Mouse (Mus musculus) embryo, embryonic 10.5 days (tissue): ENCODE measurements around the gene Uvrag.
"Not testable (repeated sequence)": the region's sequence is repeated elsewhere in the genome, so short reads cannot be mapped to it uniquely, and the experiment has no call there.

ENCODE experiments used
- DNase-seq: peaks from one replicate; pipeline ENCODE4 v3.0.0-alpha.2; 2015; ENCODE audit warnings: low spot score

Uvrag gene

DNA sequence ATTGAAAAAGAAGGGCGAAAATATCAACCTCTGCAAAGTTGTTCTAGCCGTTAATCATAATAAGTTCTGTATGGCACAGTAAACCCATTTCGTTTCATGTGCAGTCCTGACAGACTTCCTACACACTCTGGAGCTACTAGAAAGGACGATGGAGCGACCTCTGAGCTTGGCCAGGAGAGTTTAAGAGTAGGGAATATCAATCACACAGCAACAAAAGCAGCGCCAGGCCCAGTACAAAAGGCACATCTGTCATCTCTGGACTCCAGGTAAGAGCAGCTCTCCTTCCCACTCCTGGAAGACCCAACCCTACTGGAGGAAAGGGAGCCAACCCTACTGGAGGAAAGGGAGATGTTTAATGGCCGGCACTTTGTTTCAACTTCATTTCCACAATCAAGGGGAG, 43.2 kb downstream of the Uvrag start:
- DNase-seq, result no peak

- no peak for DNase-seq
Measured at GRCm38 (mm10) chr7:99097128-99097527, 43.8 kb downstream of the Uvrag start.

GRCm38 (mm10) chr7:99095191-99095590, 45.8 kb downstream of the Uvrag start:
- DNase-seq, result peak; percentile 61

- DNase-seq, result no peak
Measured at GRCm38 (mm10) chr7:99094336-99094735, 46.6 kb downstream of the Uvrag start.

DNA sequence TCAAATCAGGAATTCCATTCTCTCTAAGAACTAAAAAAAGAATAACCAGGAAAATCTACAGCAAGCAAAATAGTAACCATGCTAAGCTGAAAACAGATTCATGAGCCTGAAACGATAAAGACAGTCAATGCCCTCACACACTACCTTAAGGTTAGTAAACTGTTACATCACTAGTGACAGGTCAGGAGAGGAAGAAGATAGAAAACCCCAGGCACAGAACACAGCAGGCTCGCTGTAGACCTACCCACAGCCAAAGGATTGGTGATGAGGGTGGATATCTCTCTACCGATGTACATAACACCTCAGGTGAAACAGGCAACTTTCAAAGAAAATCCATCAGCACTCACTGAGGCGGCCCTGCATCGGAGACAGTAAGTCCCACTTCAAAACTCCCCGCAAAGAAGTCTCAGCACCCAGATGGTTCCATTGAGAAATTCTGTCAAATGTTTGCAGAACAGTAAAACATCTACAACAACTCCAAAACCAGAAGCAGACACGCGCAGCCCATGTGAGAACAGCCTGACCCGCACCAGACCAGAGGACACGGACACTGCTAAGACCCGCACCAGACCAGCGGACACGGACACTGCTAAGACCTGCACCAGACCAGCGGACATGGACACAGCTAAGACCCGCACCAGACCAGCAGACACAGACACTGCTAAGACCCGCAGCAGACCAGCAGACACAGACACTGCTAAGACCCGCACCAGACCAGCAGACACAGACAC, 48.9 kb downstream of the Uvrag start:
- DNase-seq, result no peak

- no peak for DNase-seq
Measured at GRCm38 (mm10) chr7:99089716-99090115, 51.2 kb downstream of the Uvrag start.

DNA sequence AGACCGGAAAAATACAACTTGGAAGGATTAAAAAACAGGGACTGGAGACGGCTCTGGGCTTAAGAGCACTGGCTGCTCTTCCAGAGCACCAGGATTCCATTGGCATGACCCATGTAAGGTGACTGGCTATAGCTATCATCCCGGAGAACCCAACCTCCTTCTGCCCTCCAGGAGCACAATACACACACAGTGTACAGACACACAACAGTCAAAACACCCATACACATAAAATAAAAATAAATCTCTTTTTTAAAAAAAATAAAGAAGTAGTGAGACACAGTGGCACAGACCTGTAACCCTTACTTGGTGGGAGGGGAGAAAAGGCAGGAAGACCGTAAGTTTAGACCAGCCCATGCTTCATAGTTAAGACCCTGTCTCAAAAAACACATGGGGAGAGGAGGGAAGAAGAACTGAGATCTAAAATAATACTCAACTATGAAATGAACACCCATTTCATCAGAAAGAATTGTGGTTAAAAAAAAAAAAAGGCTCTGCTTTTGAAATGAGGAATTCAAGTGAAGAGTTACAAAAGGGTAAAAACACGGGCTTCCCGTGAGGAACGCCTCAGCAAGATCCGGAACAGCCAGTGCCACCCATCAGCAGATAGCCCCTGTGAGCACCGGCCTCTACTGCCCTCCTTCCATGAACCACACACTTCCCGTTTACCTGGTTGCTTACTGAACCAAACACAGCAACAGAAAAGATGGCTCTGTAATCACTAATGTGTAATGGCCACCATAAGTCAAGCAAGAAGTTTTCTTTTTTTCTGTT, 52.2 kb downstream of the Uvrag start:
- no peak for DNase-seq

DNA sequence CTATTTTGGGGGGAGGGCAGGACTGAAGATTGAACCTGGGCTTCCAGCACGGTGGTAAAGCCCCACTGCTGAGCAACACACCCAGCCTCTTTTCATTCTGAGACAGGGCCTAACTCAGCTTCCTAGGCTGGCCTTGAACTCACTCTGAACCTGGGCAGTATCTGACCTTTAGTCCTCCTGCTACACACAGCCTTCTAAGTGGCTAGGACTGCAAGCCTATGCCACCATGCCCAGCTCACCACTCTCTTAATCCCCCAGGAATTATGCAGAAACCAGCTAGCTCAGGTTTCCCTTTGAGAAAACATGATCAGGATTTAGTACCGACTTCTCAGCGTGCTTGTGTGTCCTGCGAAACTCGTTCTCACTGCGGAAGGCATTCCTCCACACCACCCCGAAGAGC, 53.4 kb downstream of the Uvrag start:
- no peak for DNase-seq

GRCm38 (mm10) chr7:99086646-99087443, 54.1 kb downstream of the Uvrag start:
- no peak for DNase-seq

DNA sequence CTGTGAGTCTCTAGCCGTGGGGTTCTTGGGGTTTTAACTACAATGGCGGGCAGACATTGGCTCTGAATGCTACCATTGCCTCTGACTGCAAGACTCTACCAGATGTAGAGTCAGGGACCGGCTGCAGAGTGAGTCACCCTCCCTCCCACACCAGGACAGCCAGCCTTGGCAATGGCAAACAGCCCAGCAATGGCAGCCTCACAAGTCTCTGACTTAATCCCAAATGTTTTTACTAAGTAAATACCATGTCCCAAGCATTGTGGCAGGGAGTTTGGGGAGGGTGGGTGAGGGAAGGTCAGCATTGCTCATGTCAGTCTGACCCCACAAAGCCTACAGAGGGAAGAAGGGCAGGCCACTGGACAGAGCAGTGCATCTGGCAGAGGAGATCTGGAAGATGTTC, 55.7 kb downstream of the Uvrag start:
- no peak for DNase-seq

- peak; percentile 83 for DNase-seq
Measured at GRCm38 (mm10) chr7:99079522-99079921, 61.4 kb downstream of the Uvrag start.

GRCm38 (mm10) chr7:99078805-99079204, 62.1 kb downstream of the Uvrag start:
- DNase-seq, result no peak

- no peak for DNase-seq
Measured at GRCm38 (mm10) chr7:99077234-99077633, 63.7 kb downstream of the Uvrag start.

DNA sequence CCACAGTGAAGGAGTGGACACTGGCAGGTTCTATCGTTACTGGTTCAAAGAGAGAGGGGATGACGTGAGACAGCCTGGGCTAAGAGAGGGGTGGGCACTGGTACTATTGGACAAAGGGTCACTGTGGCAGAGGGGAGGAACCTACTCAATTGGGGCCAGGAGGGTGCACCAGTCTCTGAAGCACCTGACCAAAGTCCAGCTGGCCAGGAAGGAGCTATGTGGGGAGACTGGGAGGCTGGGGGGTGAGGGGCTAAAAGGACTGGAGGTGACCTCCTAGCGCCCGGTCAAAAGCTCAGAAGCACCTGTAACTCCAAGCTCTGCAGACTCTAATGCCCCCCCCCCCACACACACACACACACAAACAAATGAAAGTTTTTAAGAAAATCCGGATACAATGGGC, 65.8 kb downstream of the Uvrag start:
- DNase-seq, result no peak

GRCm38 (mm10) chr7:99073734-99074372, 67.1 kb downstream of the Uvrag start:
- DNase-seq, result peak; percentile 76

DNA sequence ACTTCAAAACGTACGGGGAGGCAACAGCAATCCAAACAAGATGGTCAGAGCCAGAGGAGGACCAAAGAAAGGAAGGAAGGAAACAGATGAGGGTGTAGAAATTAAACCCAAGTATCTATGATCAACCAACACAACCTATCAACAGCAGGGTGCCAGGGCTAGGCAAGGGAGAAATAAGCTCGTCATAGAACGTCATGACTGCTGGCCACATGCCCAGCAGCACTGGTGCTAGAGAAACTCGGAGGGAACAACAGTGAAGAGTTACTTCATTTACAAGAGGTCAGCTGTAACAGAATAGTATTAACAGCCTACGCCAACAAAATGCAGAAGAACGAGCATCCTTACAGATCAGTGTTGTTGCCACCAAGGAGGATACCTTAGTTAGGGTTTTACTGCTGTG, 73.2 kb downstream of the Uvrag start:
- DNase-seq, result no peak

DNA sequence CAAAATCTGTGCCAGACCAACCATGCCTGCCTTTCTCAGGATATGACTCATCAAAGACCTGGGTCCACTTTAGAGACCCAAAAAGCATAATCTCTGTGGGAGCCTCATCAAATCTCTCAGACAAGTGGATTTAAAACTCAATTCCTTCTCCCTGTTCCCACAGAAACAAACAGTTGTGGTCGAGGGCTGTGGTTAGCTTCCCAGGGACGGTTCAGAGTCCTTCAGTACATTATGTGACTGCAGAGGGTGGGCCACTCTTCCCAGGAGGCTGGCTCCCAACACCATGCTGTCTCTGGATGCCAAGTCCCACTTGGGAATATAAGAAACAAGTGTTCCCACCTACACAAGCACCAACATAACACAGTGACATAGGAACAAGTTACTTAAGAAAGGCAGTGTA, 75.0 kb downstream of the Uvrag start:
- DNase-seq, result no peak

DNA sequence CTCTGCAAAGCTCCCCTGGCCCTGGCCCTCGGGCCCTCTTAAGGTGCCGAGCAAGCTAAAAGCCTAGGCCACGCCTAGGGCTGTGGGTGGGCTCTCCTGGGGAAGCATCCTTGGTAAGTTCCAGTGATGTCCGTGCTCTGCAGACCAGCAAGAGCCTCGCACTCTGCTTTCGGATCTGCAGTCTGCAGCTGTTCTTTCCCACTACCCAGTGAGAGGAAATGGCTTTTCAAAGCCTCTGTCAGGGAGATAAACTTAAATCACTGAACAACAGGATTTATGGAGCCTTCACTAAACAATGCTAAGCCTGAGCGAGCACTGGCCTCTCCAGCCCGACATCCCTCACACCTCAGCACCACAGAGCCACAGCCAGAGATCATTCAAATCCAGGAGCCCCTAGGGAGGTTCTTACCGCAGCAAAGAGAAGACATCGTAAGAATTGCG, 75.5 kb downstream of the Uvrag start:
- peak; percentile 68 for DNase-seq

DNA sequence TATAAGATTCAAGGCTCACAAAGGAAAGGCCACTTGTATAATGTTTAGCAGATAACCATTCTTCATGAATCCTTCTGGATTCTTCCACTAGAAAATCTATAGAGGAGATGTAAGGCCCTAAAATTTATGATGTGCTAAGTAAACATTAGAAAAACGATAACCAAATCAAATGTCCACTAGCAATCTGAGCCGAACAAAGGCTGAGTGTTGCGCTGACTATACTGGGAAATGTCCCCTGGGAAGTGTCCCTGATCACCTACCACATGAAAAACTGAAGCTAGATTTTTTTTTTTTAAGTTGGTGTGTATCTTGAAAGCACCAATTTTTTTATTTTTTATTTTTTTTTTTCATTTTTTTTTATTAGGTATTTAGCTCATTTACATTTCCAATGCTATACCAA, 76.1 kb downstream of the Uvrag start:
- no peak for DNase-seq

- not testable (repeated sequence) for DNase-seq
Measured at GRCm38 (mm10) chr7:99062263-99062662, 78.7 kb downstream of the Uvrag start.

DNA sequence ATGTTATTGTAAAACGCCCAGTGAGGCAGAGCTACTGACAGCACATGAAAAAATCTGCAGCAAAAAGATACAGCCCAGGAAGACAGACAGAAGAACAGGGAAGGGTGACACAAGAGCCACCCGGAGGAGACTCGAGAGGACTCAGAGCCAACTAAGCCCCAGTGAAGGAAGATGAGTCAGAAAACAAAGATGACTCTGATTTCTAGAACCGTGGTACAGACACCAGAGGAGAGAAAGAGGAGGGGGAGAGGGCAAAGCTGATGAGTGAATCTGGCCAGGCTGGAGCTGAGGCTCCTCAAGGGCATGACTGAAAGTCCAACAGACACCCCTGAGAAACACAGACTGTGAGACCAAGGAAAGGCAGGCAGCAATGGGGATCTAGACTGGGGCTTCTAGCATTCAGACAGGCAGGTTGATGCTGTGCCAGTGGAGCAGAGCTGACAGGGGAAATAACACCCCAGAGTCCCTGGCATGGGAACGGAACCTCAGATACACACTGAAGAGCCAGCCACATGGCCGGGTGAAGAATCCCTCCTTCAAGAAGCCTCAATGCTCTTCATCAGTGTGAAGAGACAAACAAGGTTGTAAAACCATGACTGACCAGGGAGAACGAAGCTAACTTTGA, 79.8 kb downstream of the Uvrag start:
- DNase-seq, result no peak

DNA sequence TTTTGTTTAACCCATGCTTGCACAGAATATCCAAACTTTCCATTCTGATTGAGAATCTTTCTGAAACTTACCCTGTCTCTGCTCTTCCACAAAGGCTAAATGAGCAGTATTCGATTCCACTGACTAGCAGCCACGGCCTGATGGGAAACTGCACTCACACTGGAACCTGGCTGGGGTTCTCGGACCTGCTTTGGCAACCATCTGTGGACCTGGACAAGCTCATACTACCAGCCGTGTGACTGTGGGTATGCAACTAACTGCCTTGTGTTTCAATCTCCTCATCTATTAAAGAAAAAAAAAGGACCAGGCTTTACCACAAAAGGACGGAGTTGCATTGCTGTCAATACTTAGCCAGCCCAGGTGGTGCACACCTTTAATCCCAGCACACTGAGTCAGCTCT, 80.5 kb downstream of the Uvrag start:
- no peak for DNase-seq
